8 mouse cellular contexts compared by ENCODE assay signal in genomic region chr3:96696198-96696765, GRCm38 (mm10). TPM values are rescaled to one million over a fixed set of nuclear protein-coding genes. Genes with fewer than 3 reads are reported as not detected.
DNase-seq lines count a peak whose midpoint lies in the region; ATAC-seq lines count a peak whose summit lies in the region.

TSS of gene Pias3 (plus strand) at chr3:96696384.

- peak within 1 kb of the TSS; percentile 76 for H3K4me2 ChIP-seq in embryonic facial prominence, embryonic 13.5 days
- peak within 1 kb of the TSS; percentile 70 for H3K4me2 ChIP-seq in kidney, embryonic 14.5 days (replicated peaks; ENCODE audit: low read depth, low read length)
- peak within 1 kb of the TSS; percentile 95 for H3K4me2 ChIP-seq in liver, embryonic 12.5 days
- H3K4me2 ChIP-seq in stomach, embryonic 14.5 days (replicated peaks; ENCODE audit: low read depth, low read length) = peak within 1 kb of the TSS; percentile 77

- H3K27me3 ChIP-seq in embryonic facial prominence, embryonic 13.5 days = no peaks in the 10 kb centered on the region
- no peaks in the 10 kb centered on the region for H3K27me3 ChIP-seq in kidney, embryonic 14.5 days (ENCODE audit: control insufficient read depth, insufficient read depth, low read length)
- H3K27me3 ChIP-seq in liver, embryonic 12.5 days (replicated peaks) = no peaks in the 10 kb centered on the region; the same call in 1 of the 2 replicates
- no peaks in the 10 kb centered on the region for H3K27me3 ChIP-seq in stomach, embryonic 14.5 days (ENCODE audit: control insufficient read depth, insufficient read depth, low read length)

- H3K36me3 ChIP-seq in embryonic facial prominence, embryonic 13.5 days = peaks cover 23% of the 10 kb centered on the region
- peaks cover 15% of the 10 kb centered on the region for H3K36me3 ChIP-seq in kidney, embryonic 14.5 days (ENCODE audit: control insufficient read depth, insufficient read depth, low read length)
- H3K36me3 ChIP-seq in liver, embryonic 12.5 days = peaks cover 13% of the 10 kb centered on the region
- peaks cover 21% of the 10 kb centered on the region for H3K36me3 ChIP-seq in stomach, embryonic 14.5 days (ENCODE audit: control insufficient read depth, insufficient read depth, low read length)

- peak within 1 kb of the TSS; percentile 86 for H3K4me3 ChIP-seq in embryonic facial prominence, embryonic 13.5 days
- H3K4me3 ChIP-seq in kidney, embryonic 14.5 days (ENCODE audit: low read length) = peak within 1 kb of the TSS; percentile 78
- peak within 1 kb of the TSS; percentile 81 for H3K4me3 ChIP-seq in liver, embryonic 12.5 days
- H3K4me3 ChIP-seq in stomach, embryonic 14.5 days (ENCODE audit: low read depth, low read length) = peak within 1 kb of the TSS; percentile 74

- H3K9ac ChIP-seq in embryonic facial prominence, embryonic 13.5 days = peak within 1 kb of the TSS; percentile 87
- peak within 1 kb of the TSS; percentile 87 for H3K9ac ChIP-seq in kidney, embryonic 14.5 days (ENCODE audit: low read depth, low read length)
- H3K9ac ChIP-seq in liver, embryonic 12.5 days = peak within 1 kb of the TSS; percentile 79
- H3K9ac ChIP-seq in stomach, embryonic 14.5 days (replicated peaks; ENCODE audit: low read depth, low read length) = peak within 1 kb of the TSS; percentile 69

- peak; percentile 87 for DNase-seq in 416B (ENCODE audit: low read depth)
- peak; percentile 92 to 95 for DNase-seq in adrenal gland, postnatal 36 days
- DNase-seq in heart, adult 9 months (ENCODE audit: low spot score in 2 of 2) = peak; percentile 87 to 89
- peak; percentile 69 for DNase-seq in naive thymus-derived CD4-positive, alpha-beta T cell, adult 2 months (ENCODE audit: low read depth)

- H3K27ac ChIP-seq in embryonic facial prominence, embryonic 13.5 days = peak within 1 kb of the TSS; percentile 95
- H3K27ac ChIP-seq in kidney, embryonic 14.5 days (ENCODE audit: low read depth, low read length) = peak within 1 kb of the TSS; percentile 81
- peak within 1 kb of the TSS; percentile 88 for H3K27ac ChIP-seq in liver, embryonic 12.5 days
- peak within 1 kb of the TSS; percentile 94 for H3K27ac ChIP-seq in stomach, embryonic 14.5 days (ENCODE audit: low read length)

- H3K4me1 ChIP-seq in embryonic facial prominence, embryonic 13.5 days = peaks cover 25% of the 10 kb centered on the region
- H3K4me1 ChIP-seq in kidney, embryonic 14.5 days (ENCODE audit: control insufficient read depth, insufficient read depth, low read length) = peaks cover 23% of the 10 kb centered on the region
- peaks cover 22% of the 10 kb centered on the region for H3K4me1 ChIP-seq in liver, embryonic 12.5 days
- H3K4me1 ChIP-seq in stomach, embryonic 14.5 days (ENCODE audit: control insufficient read depth, insufficient read depth, low read length) = peaks cover 14% of the 10 kb centered on the region

- no peaks in the 10 kb centered on the region for H3K9me3 ChIP-seq in embryonic facial prominence, embryonic 13.5 days
- no peaks in the 10 kb centered on the region for H3K9me3 ChIP-seq in kidney, embryonic 14.5 days (ENCODE audit: control insufficient read depth, low read length)
- no peaks in the 10 kb centered on the region for H3K9me3 ChIP-seq in liver, embryonic 12.5 days (replicated peaks)
- H3K9me3 ChIP-seq in stomach, embryonic 14.5 days (ENCODE audit: control insufficient read depth, low read depth, low read length) = no peaks in the 10 kb centered on the region

- WGBS in embryonic facial prominence, embryonic 13.5 days = under 1% methylated on average over 35 of the region's 35 CpGs
- under 1% methylated on average over 35 of the region's 35 CpGs for WGBS in kidney, embryonic 14.5 days
- under 1% methylated on average over 35 of the region's 35 CpGs for WGBS in liver, embryonic 12.5 days (ENCODE audit: insufficient replicate concordance)
- under 1% methylated on average over 34 of the region's 35 CpGs for WGBS in stomach, embryonic 14.5 days

- peak; percentile 75 for ATAC-seq in embryonic facial prominence, embryonic 13.5 days (ENCODE audit: insufficient number of reproducible peaks, insufficient read depth, low FRiP score, low TSS enrichment, low read depth)
- peak; percentile 89 for ATAC-seq in kidney, embryonic 14.5 days (ENCODE audit: low FRiP score, low TSS enrichment)
- ATAC-seq in liver, embryonic 12.5 days = peak; percentile 74
- ATAC-seq in stomach, embryonic 14.5 days (ENCODE audit: insufficient number of reproducible peaks, insufficient read depth, low FRiP score, low read depth) = peak; percentile 85

RNA-seq across cellular contexts. Expression of gene Pias3, which starts in this region (rescaled TPM):
- 10 to 100 TPM; 24.2 to 24.4 TPM for total RNA-seq in adrenal gland, postnatal 36 days (2021)
- polyA plus RNA-seq in embryonic facial prominence, embryonic 13.5 days (2015; fragmentation: Nextera tagmentation; extraction: Ambion mirVana) = 71.5 and 75.2 TPM in 2 replicates
- 36.5 and 55.7 TPM in 2 replicates for polyA plus RNA-seq in kidney, embryonic 14.5 days (2014; fragmentation: Nextera tagmentation; extraction: Ambion mirVana)
- 10.1 and 11.0 TPM in 2 replicates for polyA plus RNA-seq in liver, embryonic 12.5 days (2016; fragmentation: Nextera tagmentation; extraction: Ambion mirVana)
- 52.6 and 59.4 TPM in 2 replicates for polyA plus RNA-seq in stomach, embryonic 14.5 days (2014; fragmentation: Nextera tagmentation; extraction: Ambion mirVana)

Comparison
In these comparisons a context has a peak if more than half of its experiments do, and no peak if none do; other contexts are left out.
1. Peak in every context shown above with its lines: DNase-seq, ATAC-seq, H3K4me3 ChIP-seq and H3K27ac ChIP-seq.